8 mouse cellular contexts compared by ENCODE assay signal in the genomic region with DNA sequence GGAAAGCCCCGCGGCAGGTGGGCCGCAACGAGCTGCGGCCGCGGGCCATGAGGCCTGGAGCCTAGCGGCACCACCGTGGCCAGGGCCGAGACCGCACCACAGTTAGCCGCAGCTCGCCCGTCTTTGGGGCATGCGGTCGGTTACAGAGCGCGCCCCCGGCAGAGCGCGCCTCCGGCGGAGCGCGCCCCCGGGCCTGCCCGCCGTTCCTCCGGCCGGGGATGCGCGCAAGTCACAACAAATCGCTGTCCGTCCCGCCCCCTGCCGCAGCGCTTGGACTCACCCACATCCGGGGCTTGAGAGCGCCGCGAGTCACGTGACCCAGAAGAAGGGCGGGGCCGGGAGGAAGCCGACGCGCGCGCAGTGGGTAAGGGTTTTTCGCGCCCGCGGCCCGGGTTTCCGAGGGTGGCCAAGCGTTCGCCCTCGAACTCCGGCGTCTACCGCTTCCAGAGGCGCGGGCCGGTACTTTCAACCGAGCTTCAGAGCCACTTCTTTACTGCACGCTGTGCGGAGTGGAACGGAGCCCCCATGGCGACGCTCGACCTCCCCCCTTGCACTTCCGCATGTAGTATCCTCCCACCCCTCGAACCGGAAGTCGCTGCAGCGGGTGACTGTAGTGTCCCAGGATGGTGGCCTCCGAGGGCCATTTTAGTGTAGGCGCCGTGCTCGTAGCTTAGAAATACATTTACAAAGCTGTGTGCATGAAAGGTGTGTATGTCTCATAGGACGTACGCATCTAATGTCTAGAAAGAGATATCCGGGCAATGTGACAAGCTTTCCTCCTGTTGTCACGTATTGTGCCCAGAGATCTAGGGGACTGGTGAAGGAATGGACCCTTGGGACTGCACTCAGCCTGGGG. TPM values are rescaled to one million over a fixed set of nuclear protein-coding genes. Genes with fewer than 3 reads are reported as not detected.
A peak's percentile ranks its signal among the peaks of the same experiment; 100 is the strongest.
DNase-seq lines count a peak whose midpoint lies in the region; ATAC-seq and TF ChIP-seq lines count a peak whose summit lies in the region.

Anapc13 (plus strand) TSS at position 314 of the 856 bp plus-strand sequence.
Cep63 (minus strand) TSS at position 552 of the 856 bp plus-strand sequence.

- peaks cover 41% of the 10 kb centered on the region for H3K4me1 ChIP-seq in G1E (ENCODE audit: insufficient read depth, low read depth, low read length)
- peaks cover 21% of the 10 kb centered on the region for H3K4me1 ChIP-seq in forebrain, embryonic 16.5 days (replicated peaks; ENCODE audit: control insufficient read depth, insufficient read depth, low read length)
- peaks cover 31% of the 10 kb centered on the region for H3K4me1 ChIP-seq in lung, embryonic 15.5 days

- peak; percentile 91 for DNase-seq in G1E (ENCODE audit: low spot score)
- peak; percentile 96 to 100 for DNase-seq in cerebellum, adult 18-20 months
- peak; percentile 99 for DNase-seq in heart, postnatal 4 days
- DNase-seq in layer of hippocampus, adult 8-10 months (ENCODE audit: low spot score in 2 of 2), result peak; percentile 93 to 98
- peak; percentile 93 for DNase-seq in ovary, adult 18-20 months (ENCODE audit: low spot score)
- DNase-seq in thymus, postnatal 0 days (ENCODE audit: low spot score), result peak; percentile 97

- H3K4me2 ChIP-seq in forebrain, embryonic 16.5 days (ENCODE audit: low read length), result peak within 1 kb of the TSS; percentile 85
- H3K4me2 ChIP-seq in lung, embryonic 15.5 days, result peak within 1 kb of the TSS; percentile 56

- H3K27ac ChIP-seq in forebrain, embryonic 16.5 days (ENCODE audit: low read length), result peak within 1 kb of the TSS; percentile 97
- peak within 1 kb of the TSS; percentile 97 for H3K27ac ChIP-seq in lung, embryonic 15.5 days

- H3K27me3 ChIP-seq in G1E (ENCODE audit: insufficient read depth, low read length), result no peaks in the 10 kb centered on the region
- H3K27me3 ChIP-seq in forebrain, embryonic 16.5 days (replicated peaks; ENCODE audit: control insufficient read depth, insufficient read depth, low read length), result no peaks in the 10 kb centered on the region
- H3K27me3 ChIP-seq in lung, embryonic 15.5 days, result no peaks in the 10 kb centered on the region

- under 1% methylated on average over 81 of the region's 84 CpGs for WGBS in forebrain, embryonic 16.5 days
- WGBS in lung, embryonic 15.5 days, result under 1% methylated on average over 80 of the region's 84 CpGs

- H3K36me3 ChIP-seq in G1E (replicated peaks), result peaks cover 40% of the 10 kb centered on the region
- H3K36me3 ChIP-seq in forebrain, embryonic 16.5 days (ENCODE audit: control insufficient read depth, insufficient read depth), result no peaks in the 10 kb centered on the region
- H3K36me3 ChIP-seq in lung, embryonic 15.5 days, result no peaks in the 10 kb centered on the region

- H3K4me3 ChIP-seq in G1E (ENCODE audit: low read depth, low read length), result peak within 1 kb of the TSS; percentile 87
- peak within 1 kb of the TSS; percentile 94 for H3K4me3 ChIP-seq in forebrain, embryonic 16.5 days (replicated peaks; ENCODE audit: low read length)
- peak within 1 kb of the TSS; percentile 87 for H3K4me3 ChIP-seq in lung, embryonic 15.5 days

- H3K9ac ChIP-seq in forebrain, embryonic 16.5 days (replicated peaks; ENCODE audit: low read depth, low read length), result peak within 1 kb of the TSS; percentile 99
- H3K9ac ChIP-seq in lung, embryonic 15.5 days, result peak within 1 kb of the TSS; percentile 98

- no peak for TF ChIP-seq CTCF in G1E (IDR thresholded peaks at IDR 0.05; ENCODE audit: low read depth, low read length)

- H3K9me3 ChIP-seq in G1E (replicated peaks), result no peaks in the 10 kb centered on the region
- H3K9me3 ChIP-seq in forebrain, embryonic 16.5 days (ENCODE audit: control insufficient read depth, low read length), result no peaks in the 10 kb centered on the region
- no peaks in the 10 kb centered on the region for H3K9me3 ChIP-seq in lung, embryonic 15.5 days

- ATAC-seq in G1E (ENCODE audit: extremely low read depth, insufficient number of reproducible peaks, low FRiP score, poor library complexity, severe bottlenecking), result peak; percentile 66
- peak; percentile 96 for ATAC-seq in forebrain, embryonic 16.5 days
- peak; percentile 95 for ATAC-seq in lung, embryonic 15.5 days (ENCODE audit: borderline replicate concordance, extremely low read depth, low FRiP score, low TSS enrichment)

RNA-seq across cellular contexts. Expression of gene Anapc13, which starts in this region (rescaled TPM):
- total RNA-seq in G1E (2014; fragmentation: Nextera tagmentation) (36.5 and 39.3 TPM in 2 replicates), G1E (2017) (103 and 137 TPM in 2 replicates)
- polyA plus RNA-seq in G1E (2012), result 35.0 and 55.8 TPM in 2 replicates
- 109 and 111 TPM in 2 replicates for polyA plus RNA-seq in forebrain, embryonic 16.5 days (2015; fragmentation: Nextera tagmentation; extraction: Ambion mirVana)
- total RNA-seq in heart, postnatal 4 days (2021), result 100 to 1,000 TPM; 280 to 292 TPM
- 100 to 1,000 TPM in 3 of 4 experiments, 10 to 100 TPM in 1; 93.1 to 131 (median 114) TPM for total RNA-seq in layer of hippocampus, adult 8-10 months (2022)
- 166 and 183 TPM in 2 replicates for polyA plus RNA-seq in lung, embryonic 15.5 days (2015; fragmentation: Nextera tagmentation; extraction: Ambion mirVana)
- 181 and 185 TPM in 2 replicates for polyA plus RNA-seq in thymus, postnatal 0 days (2015; fragmentation: Nextera tagmentation; extraction: Ambion mirVana)

RNA-seq across cellular contexts. Expression of gene Cep63, which starts in this region (rescaled TPM):
- total RNA-seq in G1E (2014; fragmentation: Nextera tagmentation) (15.0 and 18.8 TPM in 2 replicates), G1E (2017) (28.4 and 34.6 TPM in 2 replicates)
- 9.8 and 15.0 TPM in 2 replicates for polyA plus RNA-seq in G1E (2012)
- polyA plus RNA-seq in forebrain, embryonic 16.5 days (2015; fragmentation: Nextera tagmentation; extraction: Ambion mirVana), result 43.7 and 50.3 TPM in 2 replicates
- total RNA-seq in heart, postnatal 4 days (2021), result 10 to 100 TPM; 42.4 to 47.6 TPM
- 10 to 100 TPM; 26.7 to 34.7 (median 31.2) TPM for total RNA-seq in layer of hippocampus, adult 8-10 months (2022)
- polyA plus RNA-seq in lung, embryonic 15.5 days (2015; fragmentation: Nextera tagmentation; extraction: Ambion mirVana), result 49.9 and 59.8 TPM in 2 replicates
- 51.7 and 53.3 TPM in 2 replicates for polyA plus RNA-seq in thymus, postnatal 0 days (2015; fragmentation: Nextera tagmentation; extraction: Ambion mirVana)

Comparison
In these comparisons a context has a peak if more than half of its experiments do, and no peak if none do; other contexts are left out.
1. Peak in every context shown above with its lines: DNase-seq, ATAC-seq, H3K4me3 ChIP-seq and H3K27ac ChIP-seq.